Mouse (Mus musculus): ENCODE results near the gene Habp4. TPM values are rescaled to one million over a fixed set of nuclear protein-coding genes. Genes with fewer than 3 reads are reported as not detected.

Habp4 gene
- 100 to 1,000 TPM; 120 to 121 TPM for total RNA-seq (2021)
- long read RNA-seq, full-length matches to known transcripts = 247 of 265 reads
- long read RNA-seq, partial matches to known transcripts = 5 of 265 reads
- long read RNA-seq, other reads (novel, unspliced or antisense) = 13 of 265 reads

DNA sequence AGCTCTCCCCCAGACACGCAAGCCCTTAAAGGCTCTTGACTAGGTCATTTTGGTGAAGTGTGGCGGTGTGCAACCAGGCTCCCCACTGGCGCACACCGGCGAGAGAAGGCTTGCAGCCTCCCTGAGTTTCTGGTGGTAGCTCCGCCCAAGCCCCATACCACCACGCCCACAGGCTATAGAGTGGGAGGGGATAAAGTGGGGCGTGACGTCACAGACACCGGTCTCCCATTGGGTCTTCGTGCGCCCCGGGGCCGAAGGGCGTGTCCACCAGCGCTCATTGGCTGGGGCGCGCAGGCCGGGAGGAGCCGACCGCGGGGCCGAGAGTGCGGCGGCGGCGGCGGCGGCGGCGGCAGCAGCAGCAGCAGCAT is at the start of gene Habp4:
Habp4 (plus strand) TSS at position 277 of the 368 bp plus-strand sequence.
- DNase-seq (ENCODE audit: low spot score in 2 of 2) = peak; percentile 97 to 98

GRCm38 (mm10) chr13:64117442-64117841 is 44.2 kb upstream of the Habp4 start:
- DNase-seq (ENCODE audit: low spot score in 2 of 2) = no peak

DNA sequence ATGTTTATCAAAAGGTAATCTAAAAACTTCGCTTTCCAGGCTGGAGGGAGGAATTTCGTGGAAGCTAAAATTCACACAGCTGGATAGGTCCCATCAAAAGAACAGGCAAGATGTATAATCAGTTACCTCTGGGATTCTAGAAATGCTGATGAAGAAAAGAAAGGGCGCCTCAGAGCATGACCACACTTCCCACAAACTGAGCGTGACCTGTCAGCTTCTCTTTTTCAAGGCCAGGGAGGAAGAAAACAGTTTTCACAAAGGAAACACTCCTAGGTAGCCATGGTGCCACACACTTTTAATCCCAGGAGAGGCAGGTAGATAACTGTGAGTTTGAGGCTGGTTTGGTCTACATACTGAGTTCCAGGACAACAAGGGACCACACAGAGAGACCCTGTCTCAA is 40.9 kb upstream of the Habp4 start:
- DNase-seq (ENCODE audit: low spot score in 2 of 2) = no peak

GRCm38 (mm10) chr13:64123491-64124188 is 38.0 kb upstream of the Habp4 start:
- no peak for DNase-seq (ENCODE audit: low spot score in 2 of 2)

DNA sequence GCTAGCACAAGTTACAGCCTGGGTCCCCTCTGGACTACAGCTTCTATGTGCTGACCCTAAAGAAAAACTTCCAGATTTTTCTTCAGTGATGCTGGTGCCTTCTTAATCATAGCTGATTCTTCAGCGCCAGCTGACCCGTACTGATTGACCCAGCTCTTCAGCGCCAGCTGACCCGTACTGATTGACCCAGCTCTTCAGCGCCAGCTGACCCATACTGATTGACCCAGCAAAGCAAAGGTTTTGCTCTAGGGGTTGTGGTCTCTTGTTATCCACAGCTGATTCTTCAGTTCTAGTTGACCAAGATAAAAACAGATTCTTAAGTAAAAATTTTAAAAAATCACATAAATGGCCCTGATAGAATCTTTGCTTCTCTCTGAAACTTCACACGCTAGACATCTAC is 36.7 kb upstream of the Habp4 start:
- no peak for DNase-seq (ENCODE audit: low spot score in 2 of 2)

DNA sequence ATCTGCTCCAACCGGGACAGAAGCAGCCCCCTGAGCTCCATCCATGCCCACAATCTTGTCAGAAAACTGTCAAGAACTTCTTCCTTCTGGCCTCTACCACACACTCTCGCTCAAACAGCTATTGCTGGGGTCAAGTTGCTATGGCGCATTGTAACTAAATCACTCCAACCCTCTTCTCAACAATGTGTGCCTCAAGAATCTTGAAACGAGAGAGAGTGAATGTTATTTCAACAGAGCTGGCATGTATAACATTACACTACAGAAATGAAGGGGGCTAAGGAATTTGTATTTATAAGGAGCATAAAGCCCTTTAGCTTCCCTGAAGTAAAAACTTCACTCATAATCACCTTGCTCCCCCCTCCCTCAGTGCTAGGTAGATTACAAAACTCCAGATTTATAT is 35.3 kb upstream of the Habp4 start:
- no peak for DNase-seq (ENCODE audit: low spot score in 2 of 2)

GRCm38 (mm10) chr13:64128858-64129615 is 32.6 kb upstream of the Habp4 start, which contains the start of gene Slc35d2:
Gene Slc35d2, minus strand, starts transcription at chr13:64129368.
- peak; percentile 9 to 49 for DNase-seq (ENCODE audit: low spot score in 2 of 2)

DNA sequence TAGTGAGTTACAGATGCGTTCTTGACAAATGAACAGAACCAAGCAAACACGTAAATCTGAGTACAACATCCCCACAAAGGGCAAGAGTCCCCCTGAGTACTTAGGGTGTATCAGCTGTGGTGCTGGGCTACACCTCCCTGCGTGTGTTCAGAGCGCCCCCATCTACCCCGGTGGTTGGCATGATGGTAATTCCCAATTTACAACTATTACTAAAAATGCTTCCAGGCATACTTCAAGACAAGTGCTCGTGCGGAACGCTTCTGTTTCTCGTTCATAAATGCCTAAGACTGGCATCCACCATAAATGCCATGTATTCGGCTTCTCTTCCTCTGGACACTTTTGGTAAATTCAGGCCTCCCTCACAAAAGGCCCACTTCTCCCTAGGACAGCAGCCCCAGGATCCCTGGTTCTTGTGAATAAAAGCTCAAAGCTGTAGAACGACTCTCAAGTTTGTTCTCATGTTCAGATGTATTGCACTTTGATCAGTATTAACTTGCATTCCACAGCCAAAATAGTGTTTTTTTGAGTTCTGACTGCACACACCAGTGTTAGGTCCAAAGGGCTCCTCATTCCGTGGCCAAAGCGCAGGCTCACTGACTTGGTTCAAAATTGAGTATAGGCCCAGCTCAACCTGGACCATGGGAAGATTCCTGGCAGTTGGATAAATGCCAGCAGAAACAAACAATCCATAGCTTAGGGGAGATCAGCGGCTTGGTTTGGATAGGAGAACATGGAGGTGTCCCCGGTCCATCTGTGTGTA is 31.8 kb upstream of the Habp4 start:
- peak; percentile 28 to 49 for DNase-seq (ENCODE audit: low spot score in 2 of 2)

GRCm38 (mm10) chr13:64150121-64150520 is 11.5 kb upstream of the Habp4 start:
- DNase-seq (ENCODE audit: low spot score in 2 of 2) = no peak

- DNase-seq (ENCODE audit: low spot score in 2 of 2) = peak; percentile 80 to 83
These were observed 9.4 kb upstream of the Habp4 start for GRCm38 (mm10) chr13:64152241-64152669.

- peak in 1 of 2 experiments; percentile 42 for DNase-seq (ENCODE audit: low spot score in 2 of 2)
These were observed 8.9 kb upstream of the Habp4 start for GRCm38 (mm10) chr13:64152671-64153082.

DNA sequence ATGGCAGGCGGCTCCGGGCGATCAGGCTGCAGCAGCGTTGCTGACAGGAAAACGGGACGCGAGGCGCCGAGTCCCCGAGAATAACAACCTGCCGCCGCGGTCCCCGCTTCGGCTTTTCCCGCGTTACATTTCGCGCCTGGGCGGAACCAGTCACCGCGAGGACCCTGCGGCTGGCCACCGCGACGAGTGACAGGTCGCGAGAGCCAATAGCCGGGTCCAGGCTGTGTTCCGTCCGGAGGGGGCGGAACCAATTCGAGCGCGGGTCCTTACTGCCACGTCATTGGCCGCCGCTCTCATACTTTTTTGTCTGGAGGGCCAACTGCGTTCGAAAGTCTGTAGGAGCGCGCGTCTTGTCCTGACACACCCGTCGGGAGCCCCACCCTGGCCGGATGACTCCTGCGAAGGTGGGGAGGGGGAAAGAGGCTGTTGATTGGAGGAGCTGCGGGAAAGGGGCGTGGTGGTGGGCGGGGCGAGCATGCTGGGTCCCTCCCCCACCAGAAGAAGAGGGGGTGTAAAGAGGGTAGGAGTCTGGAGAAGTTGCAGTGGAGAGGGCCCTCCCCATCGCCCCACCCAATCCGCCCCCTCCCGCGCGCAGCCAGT is 8.4 kb upstream of the Habp4 start, which contains the start of gene Zfp367:
Zfp367 (minus strand) TSS at position 120 of the 600 bp plus-strand sequence.
- peak; percentile 95 to 97 for DNase-seq (ENCODE audit: low spot score in 2 of 2)

DNA sequence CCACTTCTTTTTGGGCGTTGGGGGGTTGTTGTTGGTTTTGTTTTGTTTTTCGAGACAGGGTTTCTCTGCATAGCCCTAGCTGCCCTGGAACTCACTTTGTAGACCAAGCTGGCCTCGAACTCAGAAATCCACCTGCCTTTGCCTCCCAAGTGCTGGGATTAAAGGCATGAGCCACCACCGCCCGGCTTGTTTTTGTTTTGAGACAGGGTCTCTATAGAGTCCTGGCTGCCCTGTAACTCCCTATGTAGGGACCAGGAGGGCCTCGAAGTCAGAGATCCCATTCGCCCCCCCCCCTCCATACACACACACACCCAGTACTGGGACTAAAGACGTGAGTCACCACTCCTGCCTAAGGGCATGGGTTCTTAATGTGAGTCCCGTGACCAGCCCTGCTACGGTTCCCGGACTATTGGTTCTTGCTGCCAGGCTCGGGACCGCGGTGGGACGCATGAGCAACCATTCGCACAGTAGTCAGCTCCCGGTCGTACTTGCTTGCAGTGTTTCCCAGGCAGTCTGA is 7.8 kb upstream of the Habp4 start:
- DNase-seq (ENCODE audit: low spot score in 2 of 2) = peak in 1 of 2 experiments; percentile 26

GRCm38 (mm10) chr13:64154651-64155050 is 7.0 kb upstream of the Habp4 start:
- DNase-seq (ENCODE audit: low spot score in 2 of 2) = no peak

DNA sequence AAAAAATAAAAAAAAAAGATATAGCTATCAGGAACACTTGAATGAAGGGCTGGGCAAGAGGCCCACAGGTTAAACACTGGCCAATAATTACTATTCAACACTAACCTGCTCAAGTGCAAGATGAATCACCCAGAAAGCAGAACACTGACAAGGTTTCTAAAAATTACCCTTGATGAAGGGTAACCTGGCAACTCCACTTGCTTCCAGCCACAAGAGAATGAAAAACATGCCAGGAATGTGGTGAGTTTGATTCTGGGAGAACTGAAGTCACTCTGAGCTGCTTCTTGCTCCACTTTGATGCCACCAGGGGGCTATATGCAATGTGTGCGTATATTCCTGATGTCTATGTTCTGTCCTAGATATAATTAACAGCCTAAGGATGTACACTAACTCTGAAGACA is 6.5 kb upstream of the Habp4 start:
- DNase-seq (ENCODE audit: low spot score in 2 of 2) = no peak

DNA sequence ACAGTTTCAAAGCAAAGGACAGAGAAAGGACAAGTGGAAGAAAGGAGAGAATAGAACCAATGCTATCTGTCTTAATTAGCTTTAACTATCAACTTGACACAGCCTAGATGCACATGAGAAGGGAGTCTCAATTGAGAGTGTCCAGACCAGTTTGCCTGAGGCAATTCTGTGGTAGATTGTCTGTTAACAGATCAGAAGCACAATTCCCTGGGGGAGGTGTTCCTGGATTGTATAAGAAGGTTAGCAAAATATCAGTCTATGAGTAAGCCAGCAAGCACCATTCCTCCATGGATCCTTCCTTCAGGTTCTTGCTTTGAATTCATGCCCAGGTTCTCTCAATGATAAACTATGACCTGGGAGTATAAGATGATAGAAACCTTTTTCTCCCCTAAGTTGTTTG is 4.7 kb upstream of the Habp4 start:
- no peak for DNase-seq (ENCODE audit: low spot score in 2 of 2)

- no peak for DNase-seq (ENCODE audit: low spot score in 2 of 2)
These were observed 440 bp downstream of the Habp4 start for GRCm38 (mm10) chr13:64161916-64162611.

- DNase-seq (ENCODE audit: low spot score in 2 of 2) = peak; percentile 32 to 34
These were observed 1.0 kb downstream of the Habp4 start for GRCm38 (mm10) chr13:64162626-64163025.

GRCm38 (mm10) chr13:64163147-64163715 is 1.6 kb downstream of the Habp4 start:
- DNase-seq (ENCODE audit: low spot score in 2 of 2) = no peak

DNA sequence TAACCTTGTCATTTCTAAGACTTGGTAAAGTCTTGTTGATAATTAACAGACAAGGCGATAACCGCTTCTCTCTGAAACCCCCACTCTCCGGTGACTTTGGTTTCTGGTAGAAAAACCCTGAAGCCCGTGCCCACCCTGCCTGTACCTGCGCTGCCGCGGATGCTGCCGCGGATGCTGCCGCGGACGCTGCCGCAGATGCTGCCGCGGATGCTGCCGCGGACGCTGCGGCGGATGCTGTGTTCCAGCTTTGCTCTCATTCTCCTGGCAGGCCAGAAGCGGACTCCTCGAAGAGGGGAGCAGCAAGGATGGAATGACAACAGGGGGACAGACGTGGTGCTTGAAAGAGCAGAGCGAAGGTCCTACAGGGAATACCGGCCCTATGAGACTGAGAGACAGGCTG is 8.1 kb downstream of the Habp4 start:
- no peak for DNase-seq (ENCODE audit: low spot score in 2 of 2)
